Mouse (Mus musculus) duodenum, adult 2 months (tissue): ENCODE measurements around the gene Zfp300. TPM values are rescaled to one million over a fixed set of nuclear protein-coding genes. Genes with fewer than 3 reads are reported as not detected.

Experiments
- polyA plus RNA-seq: library from polyadenylated mRNA; depleted of rRNA; stranded (reverse); fragments of >200 nt; gene quantifications from 2 replicates; pipeline ENCODE4 v1.2.3, GENCODE M21; 2012; ENCODE audit warnings: low replicate concordance; rRNA removed

The Zfp300 gene
- polyA plus RNA-seq: 0.01 TPM in 1 of 2 replicates, not detected in the other

GRCm38 (mm10) chrX:21088983-21089866 lies at the start of gene Zfp300:
Zfp300 (minus strand) TSS chrX:21089527.

DNA sequence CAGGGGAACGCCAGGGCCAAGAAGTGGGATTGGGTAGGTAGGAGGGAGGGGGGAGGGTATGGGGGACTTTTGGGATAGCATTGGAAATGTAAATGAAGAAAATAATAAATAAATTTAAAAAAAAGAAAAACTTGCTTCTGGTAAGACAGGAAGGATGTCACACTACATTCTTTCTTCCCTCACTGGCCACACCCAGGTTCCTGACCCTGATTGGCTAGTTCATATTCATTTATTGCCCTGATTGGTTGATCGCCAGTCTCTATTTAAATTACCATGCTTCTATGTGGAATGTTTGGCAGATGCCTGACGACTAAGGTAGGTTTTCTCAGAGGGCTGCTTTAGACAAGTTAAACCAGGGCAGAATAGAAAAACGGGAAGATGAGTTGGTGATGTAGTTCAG lies 26.2 kb upstream of the Zfp300 start, which contains the start of gene Ssxa1:
Gene Ssxa1, plus strand, starts transcription at position 301 of the 400 bp plus-strand sequence.

GRCm38 (mm10) chrX:21068106-21068505 lies 21.2 kb downstream of the Zfp300 start, which contains the start of gene Spaca5:
Spaca5 (plus strand) TSS chrX:21068406.

DNA sequence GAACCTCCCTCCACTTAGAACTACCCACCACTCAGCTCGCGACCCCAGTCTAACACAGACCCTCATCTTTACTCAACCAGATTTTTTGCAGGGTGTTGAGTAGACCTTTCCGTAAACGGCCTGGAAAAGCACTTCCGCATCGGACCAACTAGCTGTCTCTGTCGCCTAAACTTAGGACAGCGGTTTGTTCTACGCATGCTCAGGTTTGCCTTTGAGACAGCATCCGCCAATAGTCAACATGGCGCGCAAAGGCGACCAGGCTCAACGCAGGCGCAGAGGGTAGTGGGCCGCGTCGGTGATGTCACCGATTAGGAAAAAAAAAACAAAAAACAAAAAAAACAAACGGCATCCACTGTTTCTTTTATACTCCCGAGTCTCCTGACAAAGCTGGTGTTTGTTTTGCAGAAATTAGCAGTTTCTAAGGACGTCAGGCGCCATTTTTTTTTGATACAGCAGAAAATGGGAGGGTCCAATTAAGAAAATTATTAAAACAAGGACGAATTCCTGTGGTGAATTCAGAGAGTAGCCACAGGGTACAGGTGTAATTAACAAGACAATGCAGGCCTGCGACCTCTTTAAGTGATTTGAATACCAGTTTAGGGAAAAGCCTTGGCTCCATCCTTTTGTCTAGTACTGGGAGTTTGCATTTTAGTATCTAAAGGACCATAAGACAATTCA lies 27.3 kb downstream of the Zfp300 start, which contains the start of gene Zfp182:
Gene Zfp182, minus strand, starts transcription at position 451 of the 678 bp plus-strand sequence.

Other genes starting within 250 kb of the Zfp300 start
- gene Timp1, start 219.4 kb downstream of the Zfp300 start, polyA plus RNA-seq: 0.70 and 3.8 TPM in 2 replicates
- 1.4 and 2.8 TPM in 2 replicates for gene Syn1, start 168.5 kb downstream of the Zfp300 start, polyA plus RNA-seq
- 9.1 and 10.0 TPM in 2 replicates for gene Cfp, start 158.0 kb downstream of the Zfp300 start, polyA plus RNA-seq
- 3.1 and 5.6 TPM in 2 replicates for gene Elk1, start 138.9 kb downstream of the Zfp300 start, polyA plus RNA-seq
- gene Uxt, start 127.5 kb downstream of the Zfp300 start, polyA plus RNA-seq: 5.1 and 7.9 TPM in 2 replicates
- 0.15 and 0.26 TPM in 2 replicates for gene Zfp182, start 27.2 kb downstream of the Zfp300 start, polyA plus RNA-seq
- gene Spaca5, start 21.1 kb downstream of the Zfp300 start, polyA plus RNA-seq: not detected in 2 replicates
- not detected in 2 replicates for gene Ssxa1, start 26.3 kb upstream of the Zfp300 start, polyA plus RNA-seq
- gene Gm21876, start 86.1 kb upstream of the Zfp300 start, polyA plus RNA-seq: not detected in 2 replicates